Mouse (Mus musculus): ENCODE measurements around the gene Peli1.

- TF ChIP-seq GATA1 (IDR thresholded peaks at IDR 0.05; ENCODE audit: low read length) (no peak), TAL1 (IDR thresholded peaks at IDR 0.05; ENCODE audit: low read length) (no peak)
Measured at GRCm38 (mm10) chr11:21157595-21157994, 66.5 kb downstream of the Peli1 start.

Measured in erythroblast, embryonic 14.5 days (primary cell).